Comparison of ENCODE assay signal across 25 mouse cellular contexts in genomic region chr1:132437389-132437788, GRCm38 (mm10). TPM values are rescaled to one million over a fixed set of nuclear protein-coding genes. Genes with fewer than 3 reads are reported as not detected.
A peak's percentile ranks its signal among the peaks of the same experiment; 100 is the strongest.
DNase-seq lines count a peak whose midpoint lies in the region; ATAC-seq and TF ChIP-seq lines count a peak whose summit lies in the region.
"Had no signal": no experiment of that assay in that cellular context is flagged by ENCODE, and none has a peak within 500 bp of the region (broad histone marks: within the 10 kb centered on the region; RNA-seq: fewer than 3 reads in every experiment).

No protein-coding gene starts in this region.

- peaks cover 10% of the 10 kb centered on the region for H3K36me3 ChIP-seq in kidney, adult 2 months (ENCODE audit: control insufficient read depth, insufficient read depth, low read length)
- H3K36me3 ChIP-seq in stomach, embryonic 16.5 days (ENCODE audit: control insufficient read depth, insufficient read depth, low read length), result peaks cover 12% of the 10 kb centered on the region; the same call in 1 of the 2 replicates
- peaks cover 14% of the 10 kb centered on the region for H3K36me3 ChIP-seq in stomach, postnatal 0 days (ENCODE audit: control insufficient read depth, insufficient read depth, low read length)

- 72% methylated on average over 5 of the region's 5 CpGs for WGBS in kidney, adult 2 months
- WGBS in stomach, embryonic 16.5 days, result 77% methylated on average over 5 of the region's 5 CpGs
- 83% methylated on average over 5 of the region's 5 CpGs for WGBS in stomach, postnatal 0 days

- H3K9me3 ChIP-seq in stomach, embryonic 16.5 days (replicated peaks; ENCODE audit: control insufficient read depth, low read length), result 0 out of 2 replicates have a peak, but pooled peaks cover 4% of the 10 kb centered on the region
- no peaks in the 10 kb centered on the region for H3K9me3 ChIP-seq in stomach, postnatal 0 days (ENCODE audit: control insufficient read depth, low read length)
- H3K9me3 ChIP-seq: embryonic facial prominence, embryonic 13.5 days; heart, embryonic 13.5 days; limb, embryonic 15.5 days had no signal

- H3K27me3 ChIP-seq in kidney, adult 2 months (replicated peaks; ENCODE audit: control insufficient read depth, insufficient read depth, low read length), result no peaks in the 10 kb centered on the region
- no peaks in the 10 kb centered on the region for H3K27me3 ChIP-seq in stomach, embryonic 16.5 days (ENCODE audit: control insufficient read depth, insufficient read depth, low read length)
- H3K27me3 ChIP-seq in stomach, postnatal 0 days (ENCODE audit: control insufficient read depth, insufficient read depth, low read length), result no peaks in the 10 kb centered on the region
- H3K27me3 ChIP-seq: embryonic facial prominence, embryonic 13.5 days; forebrain, embryonic 12.5 days; heart, embryonic 13.5 days; hindbrain, embryonic 12.5 days; limb, embryonic 15.5 days; midbrain, embryonic 12.5 days had no signal

- no peak for TF ChIP-seq POLR2A in kidney, adult 2 months (IDR thresholded peaks at IDR 0.05; ENCODE audit: low read depth, low read length)

- H3K4me3 ChIP-seq in gastrocnemius, adult 2 months, result no peak overlapping the region
- no peak overlapping the region for H3K4me3 ChIP-seq in kidney, adult 2 months (ENCODE audit: insufficient read depth, low read depth, low read length)
- no peak overlapping the region for H3K4me3 ChIP-seq in stomach, embryonic 16.5 days (replicated peaks; ENCODE audit: low read length)
- H3K4me3 ChIP-seq in stomach, postnatal 0 days (ENCODE audit: low read depth, low read length), result no peak overlapping the region
- H3K4me3 ChIP-seq: embryonic facial prominence, embryonic 13.5 days; erythroblast, embryonic 14.5 days; forebrain, embryonic 12.5 days; heart, embryonic 13.5 days; hindbrain, embryonic 12.5 days; limb, embryonic 15.5 days; midbrain, embryonic 12.5 days had no signal

- no peak for TF ChIP-seq EP300 in stomach, postnatal 0 days (optimal IDR thresholded peaks at IDR 0.05)

- no peak for TF ChIP-seq CTCF in gastrocnemius, adult 2 months (IDR thresholded peaks at IDR 0.05)
- no peak for TF ChIP-seq CTCF in kidney, adult 2 months (conservative IDR thresholded peaks at IDR 0.05; ENCODE audit: insufficient read depth, insufficient read length, low read depth, low read length)
- no peak for TF ChIP-seq CTCF in stomach, postnatal 0 days (IDR thresholded peaks at IDR 0.05; ENCODE audit: low read depth)

- ATAC-seq in stomach, embryonic 16.5 days (ENCODE audit: insufficient read depth, low FRiP score), result no peak
- no peak for ATAC-seq in stomach, postnatal 0 days (ENCODE audit: low FRiP score, low TSS enrichment)
- peak; percentile 54; the same call in 1 of the 2 replicates for ATAC-seq in monocyte, adult 5-6 weeks (replicated peaks; ENCODE audit: insufficient number of reproducible peaks, low FRiP score, low TSS enrichment, poor library complexity, severe bottlenecking)

- no peak for DNase-seq in gastrocnemius, adult 2 months
- no peak for DNase-seq in gastrocnemius, postnatal 14 days
- DNase-seq in kidney, adult 2 months, result no peak
- no peak for DNase-seq in kidney, adult 9 months
- no peak for DNase-seq in stomach, postnatal 0 days (ENCODE audit: low spot score)
- no peak for DNase-seq in ovary, postnatal 36 days (ENCODE audit: low spot score)
- DNase-seq: adrenal gland, postnatal 14 days; cerebellum, adult 11-12 months; cerebellum, postnatal 10 days; embryo, embryonic 11 days; kidney, adult 11 months; kidney, postnatal 10 days; layer of hippocampus, postnatal 36 days; lung, embryonic 14.5 days; thymus, postnatal 14 days had no signal

- no peak overlapping the region for H3K9ac ChIP-seq in stomach, embryonic 16.5 days (ENCODE audit: low read length)
- H3K9ac ChIP-seq in stomach, postnatal 0 days (ENCODE audit: low read length), result no peak overlapping the region
- H3K9ac ChIP-seq: embryonic facial prominence, embryonic 13.5 days; forebrain, embryonic 12.5 days; heart, embryonic 13.5 days; hindbrain, embryonic 12.5 days; liver, embryonic 14.5 days; lung, embryonic 14.5 days; midbrain, embryonic 12.5 days had no signal

- intact Hi-C loops in gastrocnemius, adult 2 months (cut with DNase I), result loop anchor here (5.0 kb wide), 1 partner anchor 40 kb away; the partner anchor contains the start of gene Rbbp5
- intact Hi-C loops in gastrocnemius, postnatal 14 days (cut with DNase I; ENCODE audit: low total_unique reads), result no loop called here

- H3K4me2 ChIP-seq in stomach, embryonic 16.5 days (ENCODE audit: low read depth, low read length), result no peak overlapping the region
- no peak overlapping the region for H3K4me2 ChIP-seq in stomach, postnatal 0 days (replicated peaks; ENCODE audit: low read depth)
- H3K4me2 ChIP-seq: embryonic facial prominence, embryonic 13.5 days; forebrain, embryonic 12.5 days; heart, embryonic 13.5 days; hindbrain, embryonic 12.5 days; limb, embryonic 15.5 days; lung, embryonic 14.5 days; midbrain, embryonic 12.5 days had no signal

- H3K27ac ChIP-seq in gastrocnemius, adult 2 months, result peak overlapping the region; percentile 74
- peak overlapping the region; percentile 11; the same call in 1 of the 2 replicates for H3K27ac ChIP-seq in kidney, adult 2 months (ENCODE audit: insufficient read depth, low read depth, low read length)
- H3K27ac ChIP-seq in stomach, embryonic 16.5 days (ENCODE audit: low read length), result peak overlapping the region; percentile 33; the same call in 1 of the 2 replicates
- H3K27ac ChIP-seq in stomach, postnatal 0 days (replicated peaks), result no peak overlapping the region
- H3K27ac ChIP-seq: forebrain, embryonic 12.5 days; heart, embryonic 13.5 days; hindbrain, embryonic 12.5 days; liver, embryonic 14.5 days; midbrain, embryonic 12.5 days had no signal

- H3K4me1 ChIP-seq in kidney, adult 2 months (ENCODE audit: control insufficient read depth, insufficient read depth, low read length), result no peaks in the 10 kb centered on the region
- no peaks in the 10 kb centered on the region for H3K4me1 ChIP-seq in stomach, embryonic 16.5 days (ENCODE audit: control insufficient read depth, insufficient read depth, low read length)
- no peaks in the 10 kb centered on the region for H3K4me1 ChIP-seq in stomach, postnatal 0 days (replicated peaks; ENCODE audit: control insufficient read depth, insufficient read depth)
- H3K4me1 ChIP-seq: forebrain, embryonic 12.5 days; midbrain, embryonic 12.5 days had no signal

RNA-seq across cellular contexts. Expression of gene Dstyk, which starts 20.0 kb away (rescaled TPM):
- 10 to 100 TPM in 1 of 2 experiments, 1 to 10 TPM in 1; 9.7 to 11.1 TPM for total RNA-seq in gastrocnemius, adult 2 months (2021)
- total RNA-seq in gastrocnemius, postnatal 14 days (2021), result 10 to 100 TPM; 12.2 to 13.8 TPM
- polyA plus RNA-seq in kidney, adult 2 months (2012; rRNA removed), result 13.0 and 13.9 TPM in 2 replicates
- 11.6 and 12.3 TPM in 2 replicates for polyA plus RNA-seq in stomach, embryonic 16.5 days (2015; fragmentation: Nextera tagmentation; extraction: Ambion mirVana)
- 5.2 and 5.5 TPM in 2 replicates for polyA plus RNA-seq in stomach, postnatal 0 days (2015; fragmentation: Nextera tagmentation; extraction: Ambion mirVana)
- 40.6 to 56.0 TPM (median 54.3 TPM) in 3 replicates for total RNA-seq in monocyte, adult 5-6 weeks (2017)

RNA-seq across cellular contexts. Expression of gene Rbbp5, which starts 39.8 kb away (rescaled TPM):
- total RNA-seq in gastrocnemius, adult 2 months (2021), result 10 to 100 TPM; 18.4 to 23.5 TPM
- total RNA-seq in gastrocnemius, postnatal 14 days (2021), result 10 to 100 TPM; 17.1 to 17.4 TPM
- 16.0 and 21.3 TPM in 2 replicates for polyA plus RNA-seq in kidney, adult 2 months (2012; rRNA removed)
- polyA plus RNA-seq in stomach, embryonic 16.5 days (2015; fragmentation: Nextera tagmentation; extraction: Ambion mirVana), result 38.4 and 39.6 TPM in 2 replicates
- polyA plus RNA-seq in stomach, postnatal 0 days (2015; fragmentation: Nextera tagmentation; extraction: Ambion mirVana), result 13.8 and 13.9 TPM in 2 replicates
- 43.2 to 84.5 TPM (median 75.7 TPM) in 3 replicates for total RNA-seq in monocyte, adult 5-6 weeks (2017)

RNA-seq across cellular contexts. Expression of gene Tmcc2, which starts 46.3 kb away (rescaled TPM):
- total RNA-seq in gastrocnemius, adult 2 months (2021), result 10 to 100 TPM; 29.4 to 40.8 TPM
- 10 to 100 TPM; 19.4 to 22.9 TPM for total RNA-seq in gastrocnemius, postnatal 14 days (2021)
- polyA plus RNA-seq in kidney, adult 2 months (2012; rRNA removed), result 6.0 and 6.3 TPM in 2 replicates
- polyA plus RNA-seq in stomach, embryonic 16.5 days (2015; fragmentation: Nextera tagmentation; extraction: Ambion mirVana), result 25.5 and 28.3 TPM in 2 replicates
- polyA plus RNA-seq in stomach, postnatal 0 days (2015; fragmentation: Nextera tagmentation; extraction: Ambion mirVana), result 2.4 and 2.6 TPM in 2 replicates
- 3.8 to 9.4 TPM (median 6.3 TPM) in 3 replicates for total RNA-seq in monocyte, adult 5-6 weeks (2017)
